Mouse (Mus musculus) heart, embryonic 15.5 days (tissue): Measurements from ENCODE around the gene Add2. TPM values are rescaled to one million over a fixed set of nuclear protein-coding genes. Genes with fewer than 3 reads are reported as not detected.
A peak's percentile ranks its signal among the peaks of the same experiment; 100 is the strongest.

Experiments used
- ATAC-seq: fragments of 200-750 bp; cut with Nextera tagmentation; replicated peaks from 2 replicates; pipeline ENCODE4 v1.8.0; 2017; ENCODE audit warnings: low read depth, moderate TSS enrichment; ENCODE audit not compliant: insufficient number of reproducible peaks, insufficient read depth, low FRiP score
- H3K27ac ChIP-seq: fragments of 300-500 bp; sonication (generic); 2 replicates; pipeline ENCODE4 v1.5.1; 2015; ENCODE audit warnings: mild to moderate bottlenecking, inconsistent platforms
- H3K27me3 ChIP-seq: fragments of 300-500 bp; sonication (generic); 2 replicates; pipeline ENCODE4 v1.6.1; 2015; ENCODE audit warnings: inconsistent platforms
- H3K36me3 ChIP-seq: fragments of 300-500 bp; sonication (generic); 2 replicates; pipeline ENCODE4 v1.6.1; 2015; ENCODE audit warnings: mild to moderate bottlenecking, inconsistent platforms
- H3K4me1 ChIP-seq: fragments of 300-500 bp; sonication (generic); replicated peaks from 2 replicates; pipeline ENCODE4 v1.6.1; 2015; ENCODE audit warnings: inconsistent platforms
- H3K4me2 ChIP-seq: fragments of 300-500 bp; sonication (generic); 2 replicates; pipeline ENCODE4 v1.6.1; 2015; ENCODE audit warnings: inconsistent platforms, mild to moderate bottlenecking, moderate library complexity
- H3K4me3 ChIP-seq: fragments of 300-500 bp; sonication (generic); 2 replicates; pipeline ENCODE4 v1.5.1; 2015; ENCODE audit warnings: mild to moderate bottlenecking, inconsistent platforms
- H3K9ac ChIP-seq: fragments of 300-500 bp; sonication (generic); 2 replicates; pipeline ENCODE4 v1.6.1; 2015; ENCODE audit warnings: mild to moderate bottlenecking, inconsistent platforms
- H3K9me3 ChIP-seq: fragments of 300-500 bp; sonication (generic); replicated peaks from 2 replicates; pipeline ENCODE4 v1.6.1; 2016; ENCODE audit warnings: inconsistent platforms
- WGBS: fragments of 180-500 bp; shearing (Covaris S2); methylation state at CpG from one replicate; pipeline ENCODE4 v1.1.7; 2015; ENCODE audit warnings: mixed read lengths; 5-methylcytosine and 5-hydroxymethylcytosine counted together
- polyA plus RNA-seq: library from polyadenylated mRNA; unstranded; fragments of >200 nt; fragmentation: Nextera tagmentation; extraction: Ambion mirVana; gene quantifications from 2 replicates; pipeline ENCODE4 v1.2.1, GENCODE M21; 2015

Add2 gene
- polyA plus RNA-seq, 1 experiment from 2014 or later, result 1.6 TPM

- Histone ChIP-seq H3K9me3 (no peaks in the 10 kb centered on the region), H3K27ac (no peak overlapping the region), H3K27me3 (no peaks in the 10 kb centered on the region), H3K4me3 (no peak overlapping the region), H3K4me1 (peaks cover 4% of the 10 kb centered on the region; the same call in 1 of the 2 replicates), H3K4me2 (no peak overlapping the region), H3K9ac (no peak overlapping the region), H3K36me3 (no peaks in the 10 kb centered on the region)
- WGBS, result 40% methylated on average over 6 of the region's 6 CpGs
- no peak for ATAC-seq
Observed at GRCm38 (mm10) chr6:86050586-86051268, 22.2 kb downstream of the Add2 start.

- H3K27me3 ChIP-seq, result no peaks in the 10 kb centered on the region
- peaks cover 4% of the 10 kb centered on the region; the same call in 1 of the 2 replicates for H3K4me1 ChIP-seq
- no peak overlapping the region for H3K9ac ChIP-seq
- no peaks in the 10 kb centered on the region for H3K9me3 ChIP-seq
- no peak overlapping the region for H3K4me3 ChIP-seq
- no peak overlapping the region for H3K4me2 ChIP-seq
- ATAC-seq, result peak; percentile 39; the same call in 1 of the 2 replicates
- WGBS, result 31% methylated on average over 7 of the region's 7 CpGs
- no peaks in the 10 kb centered on the region for H3K36me3 ChIP-seq
- no peak overlapping the region for H3K27ac ChIP-seq
Observed at GRCm38 (mm10) chr6:86052032-86052459, 23.6 kb downstream of the Add2 start.

GRCm38 (mm10) chr6:86052556-86052955 is 24.1 kb downstream of the Add2 start:
- no peak overlapping the region for H3K9ac ChIP-seq
- no peaks in the 10 kb centered on the region for H3K9me3 ChIP-seq
- no peaks in the 10 kb centered on the region for H3K27me3 ChIP-seq
- no peak overlapping the region for H3K4me2 ChIP-seq
- no peak overlapping the region for H3K4me3 ChIP-seq
- no peak overlapping the region for H3K27ac ChIP-seq
- WGBS, result 48% methylated on average over 4 of the region's 4 CpGs
- ATAC-seq, result no peak
- no peaks in the 10 kb centered on the region for H3K36me3 ChIP-seq
- peaks cover 4% of the 10 kb centered on the region; the same call in 1 of the 2 replicates for H3K4me1 ChIP-seq

- Histone ChIP-seq H3K9me3 (no peaks in the 10 kb centered on the region), H3K27me3 (no peaks in the 10 kb centered on the region), H3K36me3 (no peaks in the 10 kb centered on the region), H3K4me3 (no peak overlapping the region), H3K4me1 (peaks cover 4% of the 10 kb centered on the region; the same call in 1 of the 2 replicates), H3K27ac (no peak overlapping the region), H3K4me2 (no peak overlapping the region), H3K9ac (no peak overlapping the region)
- no peak for ATAC-seq
- 51% methylated on average over 4 of the region's 4 CpGs for WGBS
Observed at GRCm38 (mm10) chr6:86053099-86053498, 24.6 kb downstream of the Add2 start.

GRCm38 (mm10) chr6:86053594-86053993 is 25.1 kb downstream of the Add2 start:
- Histone ChIP-seq H3K27me3 (no peaks in the 10 kb centered on the region), H3K27ac (no peak overlapping the region), H3K36me3 (no peaks in the 10 kb centered on the region), H3K4me1 (peaks cover 4% of the 10 kb centered on the region; the same call in 1 of the 2 replicates), H3K9me3 (no peaks in the 10 kb centered on the region), H3K4me3 (no peak overlapping the region), H3K9ac (no peak overlapping the region), H3K4me2 (no peak overlapping the region)
- 46% methylated on average over 5 of the region's 5 CpGs for WGBS
- no peak for ATAC-seq

- no peaks in the 10 kb centered on the region for H3K9me3 ChIP-seq
- no peak overlapping the region for H3K27ac ChIP-seq
- no peaks in the 10 kb centered on the region for H3K36me3 ChIP-seq
- no peaks in the 10 kb centered on the region for H3K27me3 ChIP-seq
- no peak overlapping the region for H3K4me2 ChIP-seq
- ATAC-seq, result no peak
- 0 out of 2 replicates have a peak, but pooled peaks cover 2% of the 10 kb centered on the region for H3K4me1 ChIP-seq
- H3K9ac ChIP-seq, result no peak overlapping the region
- no peak overlapping the region for H3K4me3 ChIP-seq
- WGBS, result 3% methylated on average over 1 of the region's 1 CpGs
Observed at GRCm38 (mm10) chr6:86058475-86058874, 30.0 kb downstream of the Add2 start.

- Histone ChIP-seq H3K9ac (no peak overlapping the region), H3K4me2 (no peak overlapping the region), H3K27me3 (no peaks in the 10 kb centered on the region), H3K36me3 (no peaks in the 10 kb centered on the region), H3K27ac (no peak overlapping the region), H3K4me1 (0 out of 2 replicates have a peak, but pooled peaks cover 2% of the 10 kb centered on the region), H3K4me3 (no peak overlapping the region), H3K9me3 (no peaks in the 10 kb centered on the region)
- WGBS, result 29% methylated on average over 7 of the region's 7 CpGs
- no peak for ATAC-seq
Observed at GRCm38 (mm10) chr6:86059151-86059853, 30.8 kb downstream of the Add2 start.

- no peak for ATAC-seq
- no peaks in the 10 kb centered on the region for H3K36me3 ChIP-seq
- H3K9me3 ChIP-seq, result no peaks in the 10 kb centered on the region
- no peak overlapping the region for H3K4me3 ChIP-seq
- H3K27ac ChIP-seq, result no peak overlapping the region
- H3K4me1 ChIP-seq, result 0 out of 2 replicates have a peak, but pooled peaks cover 2% of the 10 kb centered on the region
- no peak overlapping the region for H3K4me2 ChIP-seq
- WGBS, result 85% methylated on average over 3 of the region's 3 CpGs
- H3K9ac ChIP-seq, result no peak overlapping the region
- no peaks in the 10 kb centered on the region for H3K27me3 ChIP-seq
Observed at GRCm38 (mm10) chr6:86060170-86060569, 31.7 kb downstream of the Add2 start.

GRCm38 (mm10) chr6:86062226-86062625 is 33.7 kb downstream of the Add2 start:
- H3K9ac ChIP-seq, result no peak overlapping the region
- WGBS, result 45% methylated on average over 5 of the region's 5 CpGs
- 0 out of 2 replicates have a peak, but pooled peaks cover 2% of the 10 kb centered on the region for H3K4me1 ChIP-seq
- no peak overlapping the region for H3K4me3 ChIP-seq
- H3K4me2 ChIP-seq, result no peak overlapping the region
- no peak for ATAC-seq
- H3K9me3 ChIP-seq, result no peaks in the 10 kb centered on the region
- H3K27me3 ChIP-seq, result no peaks in the 10 kb centered on the region
- H3K27ac ChIP-seq, result no peak overlapping the region
- no peaks in the 10 kb centered on the region for H3K36me3 ChIP-seq

GRCm38 (mm10) chr6:86062684-86063083 is 34.2 kb downstream of the Add2 start:
- Histone ChIP-seq H3K4me2 (no peak overlapping the region), H3K9ac (no peak overlapping the region), H3K27ac (no peak overlapping the region), H3K36me3 (no peaks in the 10 kb centered on the region), H3K9me3 (no peaks in the 10 kb centered on the region), H3K27me3 (no peaks in the 10 kb centered on the region), H3K4me1 (0 out of 2 replicates have a peak, but pooled peaks cover 2% of the 10 kb centered on the region), H3K4me3 (no peak overlapping the region)
- ATAC-seq, result no peak
- 90% methylated on average over 2 of the region's 2 CpGs for WGBS

- H3K9ac ChIP-seq, result no peak overlapping the region
- H3K4me2 ChIP-seq, result no peak overlapping the region
- H3K36me3 ChIP-seq, result no peaks in the 10 kb centered on the region
- H3K4me1 ChIP-seq, result 0 out of 2 replicates have a peak, but pooled peaks cover 2% of the 10 kb centered on the region
- no peak for ATAC-seq
- no peak overlapping the region for H3K27ac ChIP-seq
- H3K27me3 ChIP-seq, result no peaks in the 10 kb centered on the region
- 58% methylated on average over 6 of the region's 6 CpGs for WGBS
- no peak overlapping the region for H3K4me3 ChIP-seq
- no peaks in the 10 kb centered on the region for H3K9me3 ChIP-seq
Observed at GRCm38 (mm10) chr6:86064318-86065016, 36.0 kb downstream of the Add2 start.
